Mouse (Mus musculus): Measurements from ENCODE around the gene Boc.

GRCm38 (mm10) chr16:44530829-44531228 is 27.9 kb downstream of the Boc start:
- TF ChIP-seq GATA1 (IDR thresholded peaks at IDR 0.05; ENCODE audit: borderline replicate concordance, low read length) = no peak
- TF ChIP-seq FLI1 (IDR thresholded peaks at IDR 0.05; ENCODE audit: low read length) = no peak
